Mouse (Mus musculus) bone marrow macrophage, adult 2 months (primary cell): Measurements from ENCODE around the gene Uba5.

ENCODE experiments used
- CTCF ChIP-seq: IDR thresholded peaks from 2 replicates; pipeline ENCODE4 v1.5.1; 2012; ENCODE audit warnings: low read depth, mild to moderate bottlenecking, low read length, moderate library complexity
- POLR2A ChIP-seq: IDR thresholded peaks from 2 replicates; pipeline ENCODE4 v1.6.1; 2012; ENCODE audit warnings: mild to moderate bottlenecking, low read depth, low read length, borderline replicate concordance

- TF ChIP-seq CTCF (no peak), POLR2A (no peak)
These were observed 28.2 kb downstream of the Uba5 start for GRCm38 (mm10) chr9:104034718-104035117.
